Mouse (Mus musculus): ENCODE data around the gene Plp2. TPM values are rescaled to one million over a fixed set of nuclear protein-coding genes. Genes with fewer than 3 reads are reported as not detected.

The Plp2 gene
- polyA plus RNA-seq, 1 experiment from 2014 or later, result 171 TPM

DNA sequence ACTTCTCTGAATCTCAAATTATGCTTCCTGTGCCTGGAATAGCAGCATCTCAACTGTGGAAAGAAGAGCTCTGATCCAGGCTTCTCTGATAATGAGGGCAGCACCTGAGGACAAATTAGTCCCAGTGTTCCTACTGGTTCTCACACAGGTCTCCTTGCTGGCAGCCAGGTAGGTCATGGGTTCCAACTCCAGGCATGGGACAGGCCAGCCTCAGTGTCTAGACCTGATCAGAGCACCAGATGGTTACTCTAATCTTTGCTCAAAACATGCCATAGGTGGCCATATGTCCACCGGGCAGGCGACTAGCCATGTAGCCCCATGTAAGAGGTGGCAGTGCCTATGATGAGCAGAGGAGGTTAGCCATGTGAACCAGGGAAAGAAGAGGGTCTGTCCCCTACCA lies 17.1 kb upstream of the Plp2 start:
- WGBS (ENCODE audit: insufficient replicate concordance), result 79% methylated on average over 2 of the region's 2 CpGs
- ATAC-seq (replicated peaks; ENCODE audit: insufficient number of reproducible peaks, low FRiP score, low TSS enrichment), result no peak

DNA sequence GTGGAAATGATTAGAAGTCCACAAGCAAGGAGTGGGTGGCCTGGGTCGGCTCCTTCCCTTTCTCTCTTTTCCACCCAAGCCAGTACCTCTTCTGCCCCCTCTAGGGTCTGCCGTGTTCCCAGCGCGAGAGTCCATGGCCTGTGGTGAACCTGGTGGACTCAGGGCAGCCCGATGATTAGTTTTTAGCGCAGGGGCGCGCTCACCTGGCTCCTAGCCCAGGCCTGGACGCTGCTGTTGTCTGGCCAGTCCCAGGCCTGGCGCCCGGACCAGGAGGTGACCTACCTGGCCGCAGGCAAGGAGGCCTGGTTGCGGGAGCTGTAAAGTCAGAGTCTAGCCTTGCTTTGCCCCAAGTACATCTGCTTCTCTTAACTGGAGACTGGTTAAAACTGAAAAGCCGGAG lies 9.7 kb upstream of the Plp2 start, which contains the start of gene Magix:
Magix (minus strand) TSS at position 388 of the 400 bp plus-strand sequence.
- Histone ChIP-seq H3K4me1 (ENCODE audit: control insufficient read depth, insufficient read depth, low read length) (no peaks in the 10 kb centered on the region), H3K9ac (ENCODE audit: low read depth, low read length) (no peak within 1 kb of the TSS), H3K9me3 (replicated peaks; ENCODE audit: control insufficient read depth, low read length) (no peaks in the 10 kb centered on the region), H3K4me2 (peak within 1 kb of the TSS; percentile 58), H3K4me3 (ENCODE audit: low read depth, low read length) (peak within 1 kb of the TSS; percentile 32), H3K27ac (ENCODE audit: low read depth, low read length) (no peak within 1 kb of the TSS), H3K36me3 (ENCODE audit: control insufficient read depth, insufficient read depth, low read length) (no peaks in the 10 kb centered on the region), H3K27me3 (ENCODE audit: control insufficient read depth, insufficient read depth, low read length) (no peaks in the 10 kb centered on the region)
- no peak for ATAC-seq (replicated peaks; ENCODE audit: insufficient number of reproducible peaks, low FRiP score, low TSS enrichment)
- 64% methylated on average over 14 of the region's 14 CpGs for WGBS (ENCODE audit: insufficient replicate concordance)

More for the DNA sequence above, 17.1 kb upstream of the Plp2 start:
- H3K9ac ChIP-seq (ENCODE audit: low read depth, low read length), result no peak overlapping the region
- H3K27ac ChIP-seq (ENCODE audit: low read depth, low read length), result no peak overlapping the region
- no peak overlapping the region for H3K4me3 ChIP-seq (ENCODE audit: low read depth, low read length)
- no peak overlapping the region for H3K4me2 ChIP-seq
- no peaks in the 10 kb centered on the region for H3K27me3 ChIP-seq (ENCODE audit: control insufficient read depth, insufficient read depth, low read length)
- no peaks in the 10 kb centered on the region for H3K9me3 ChIP-seq (replicated peaks; ENCODE audit: control insufficient read depth, low read length)
- no peaks in the 10 kb centered on the region for H3K36me3 ChIP-seq (ENCODE audit: control insufficient read depth, insufficient read depth, low read length)
- H3K4me1 ChIP-seq (ENCODE audit: control insufficient read depth, insufficient read depth, low read length), result no peaks in the 10 kb centered on the region

DNA sequence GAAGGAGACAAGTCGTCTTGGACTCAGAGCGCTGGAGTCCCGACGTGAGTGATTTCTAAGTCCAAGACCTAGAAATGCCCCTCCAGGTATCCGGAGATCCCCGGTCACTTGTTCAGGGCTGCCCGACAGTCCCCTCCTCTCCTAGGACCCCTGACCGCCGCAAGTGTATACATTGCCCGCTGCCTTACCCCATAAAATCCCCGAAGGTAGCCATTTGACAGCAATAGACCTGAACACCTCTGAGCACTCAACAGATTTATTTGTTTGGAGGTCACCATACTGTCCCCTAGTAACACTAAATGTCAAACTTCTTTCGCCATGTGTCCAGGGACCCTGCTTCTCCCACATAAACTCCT lies 8.8 kb upstream of the Plp2 start:
- no peaks in the 10 kb centered on the region for H3K27me3 ChIP-seq (ENCODE audit: control insufficient read depth, insufficient read depth, low read length)
- H3K4me1 ChIP-seq (ENCODE audit: control insufficient read depth, insufficient read depth, low read length), result no peaks in the 10 kb centered on the region
- H3K4me2 ChIP-seq, result peak overlapping the region; percentile 58
- H3K27ac ChIP-seq (ENCODE audit: low read depth, low read length), result no peak overlapping the region
- H3K36me3 ChIP-seq (ENCODE audit: control insufficient read depth, insufficient read depth, low read length), result no peaks in the 10 kb centered on the region
- WGBS (ENCODE audit: insufficient replicate concordance), result 18% methylated on average over 12 of the region's 12 CpGs
- H3K9ac ChIP-seq (ENCODE audit: low read depth, low read length), result no peak overlapping the region
- peak overlapping the region; percentile 32 for H3K4me3 ChIP-seq (ENCODE audit: low read depth, low read length)
- ATAC-seq (replicated peaks; ENCODE audit: insufficient number of reproducible peaks, low FRiP score, low TSS enrichment), result 0 out of 2 replicates have a peak, but pooled peaks have one; percentile 4
- no peaks in the 10 kb centered on the region for H3K9me3 ChIP-seq (replicated peaks; ENCODE audit: control insufficient read depth, low read length)

DNA sequence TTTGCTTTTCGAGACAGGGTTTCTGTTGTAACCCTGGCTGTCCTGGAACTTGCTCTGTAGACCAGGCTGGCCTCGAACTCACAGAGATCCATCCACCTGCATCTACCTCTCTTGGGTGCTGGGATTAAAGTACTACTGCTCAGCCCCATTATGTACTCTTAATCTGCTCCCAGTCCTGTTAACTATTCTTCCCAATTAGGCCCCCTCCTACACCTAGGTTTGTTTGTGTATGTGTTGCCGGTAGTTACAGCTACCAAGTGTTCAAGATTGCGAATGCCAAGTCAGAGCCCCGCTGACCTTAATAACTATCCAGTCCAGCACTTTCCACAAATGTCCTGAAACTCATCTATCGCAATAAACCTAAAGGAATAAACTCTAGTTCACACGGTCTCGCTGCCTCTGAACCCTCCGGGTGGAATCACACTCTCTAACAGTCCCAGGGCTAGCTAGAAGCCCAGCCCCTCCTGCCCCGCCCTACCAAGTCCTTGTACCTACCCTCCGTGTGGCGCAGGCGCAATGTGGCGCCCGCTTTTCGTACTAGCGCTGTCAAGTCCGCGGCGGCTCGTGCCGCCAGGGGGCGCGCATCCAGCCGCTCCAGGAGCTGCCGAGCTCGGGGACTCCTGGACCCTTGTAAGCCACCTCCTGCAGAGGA lies 8.3 kb upstream of the Plp2 start:
- peak overlapping the region; percentile 40; the same call in 1 of the 2 replicates for H3K9ac ChIP-seq (ENCODE audit: low read depth, low read length)
- no peaks in the 10 kb centered on the region for H3K36me3 ChIP-seq (ENCODE audit: control insufficient read depth, insufficient read depth, low read length)
- no peaks in the 10 kb centered on the region for H3K9me3 ChIP-seq (replicated peaks; ENCODE audit: control insufficient read depth, low read length)
- H3K27ac ChIP-seq (ENCODE audit: low read depth, low read length), result no peak overlapping the region
- H3K4me3 ChIP-seq (ENCODE audit: low read depth, low read length), result peak overlapping the region; percentile 32
- no peaks in the 10 kb centered on the region for H3K4me1 ChIP-seq (ENCODE audit: control insufficient read depth, insufficient read depth, low read length)
- WGBS (ENCODE audit: insufficient replicate concordance), result 16% methylated on average over 27 of the region's 27 CpGs
- peak; percentile 89 for ATAC-seq (replicated peaks; ENCODE audit: insufficient number of reproducible peaks, low FRiP score, low TSS enrichment)
- H3K27me3 ChIP-seq (ENCODE audit: control insufficient read depth, insufficient read depth, low read length), result no peaks in the 10 kb centered on the region
- peak overlapping the region; percentile 58 for H3K4me2 ChIP-seq

DNA sequence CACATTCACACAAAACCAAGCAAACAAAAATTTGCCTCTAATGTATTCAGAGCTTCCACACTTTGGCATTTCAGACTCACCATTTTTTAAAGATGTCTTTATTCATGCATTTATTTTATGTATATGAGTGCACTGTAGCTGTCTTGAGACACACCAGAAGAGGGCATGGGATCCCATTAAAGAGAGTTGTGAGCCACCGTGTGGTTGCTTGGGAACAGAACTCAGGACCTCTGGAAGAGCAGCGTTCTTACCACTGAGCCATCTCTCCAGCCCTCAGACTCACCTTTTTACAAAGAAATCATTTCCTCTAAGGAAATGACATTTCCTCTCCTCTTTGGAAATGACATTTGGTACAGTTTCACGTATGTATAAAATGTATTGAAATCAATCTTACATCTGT lies 7.8 kb upstream of the Plp2 start:
- Histone ChIP-seq H3K4me2 (no peak overlapping the region), H3K36me3 (ENCODE audit: control insufficient read depth, insufficient read depth, low read length) (no peaks in the 10 kb centered on the region), H3K4me1 (ENCODE audit: control insufficient read depth, insufficient read depth, low read length) (no peaks in the 10 kb centered on the region), H3K27me3 (ENCODE audit: control insufficient read depth, insufficient read depth, low read length) (no peaks in the 10 kb centered on the region), H3K4me3 (ENCODE audit: low read depth, low read length) (no peak overlapping the region), H3K27ac (ENCODE audit: low read depth, low read length) (no peak overlapping the region), H3K9ac (ENCODE audit: low read depth, low read length) (no peak overlapping the region), H3K9me3 (replicated peaks; ENCODE audit: control insufficient read depth, low read length) (no peaks in the 10 kb centered on the region)
- WGBS (ENCODE audit: insufficient replicate concordance), result 40% methylated on average over 3 of the region's 3 CpGs
- ATAC-seq (replicated peaks; ENCODE audit: insufficient number of reproducible peaks, low FRiP score, low TSS enrichment), result no peak

DNA sequence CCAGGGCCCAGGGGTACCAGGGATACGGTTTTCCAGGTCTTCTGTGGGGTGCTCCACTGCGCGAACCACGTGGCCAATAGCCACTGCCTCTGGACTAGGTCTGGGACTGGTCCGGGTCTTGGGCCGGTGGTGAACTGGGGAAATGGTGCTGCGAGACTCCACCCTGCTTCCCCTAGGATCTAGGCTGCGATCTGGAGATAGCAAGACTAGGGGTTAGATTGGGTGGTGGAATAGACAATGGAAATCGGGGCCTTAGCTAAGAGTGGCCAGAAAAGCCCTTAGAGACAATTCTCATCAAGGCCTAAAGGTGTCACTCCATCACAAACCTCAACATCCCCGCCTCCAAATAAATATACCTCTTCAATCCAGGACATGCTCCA lies 3.8 kb upstream of the Plp2 start:
- Histone ChIP-seq H3K9me3 (replicated peaks; ENCODE audit: control insufficient read depth, low read length) (no peaks in the 10 kb centered on the region), H3K36me3 (ENCODE audit: control insufficient read depth, insufficient read depth, low read length) (no peaks in the 10 kb centered on the region), H3K4me2 (peak overlapping the region; percentile 65), H3K27ac (ENCODE audit: low read depth, low read length) (peak overlapping the region; percentile 6; the same call in 1 of the 2 replicates), H3K4me3 (ENCODE audit: low read depth, low read length) (peak overlapping the region; percentile 36), H3K4me1 (ENCODE audit: control insufficient read depth, insufficient read depth, low read length) (peaks cover 5% of the 10 kb centered on the region; the same call in 1 of the 2 replicates), H3K27me3 (ENCODE audit: control insufficient read depth, insufficient read depth, low read length) (no peaks in the 10 kb centered on the region), H3K9ac (ENCODE audit: low read depth, low read length) (peak overlapping the region; percentile 52; the same call in 1 of the 2 replicates)
- ATAC-seq (replicated peaks; ENCODE audit: insufficient number of reproducible peaks, low FRiP score, low TSS enrichment), result no peak
- WGBS (ENCODE audit: insufficient replicate concordance), result 34% methylated on average over 10 of the region's 10 CpGs

DNA sequence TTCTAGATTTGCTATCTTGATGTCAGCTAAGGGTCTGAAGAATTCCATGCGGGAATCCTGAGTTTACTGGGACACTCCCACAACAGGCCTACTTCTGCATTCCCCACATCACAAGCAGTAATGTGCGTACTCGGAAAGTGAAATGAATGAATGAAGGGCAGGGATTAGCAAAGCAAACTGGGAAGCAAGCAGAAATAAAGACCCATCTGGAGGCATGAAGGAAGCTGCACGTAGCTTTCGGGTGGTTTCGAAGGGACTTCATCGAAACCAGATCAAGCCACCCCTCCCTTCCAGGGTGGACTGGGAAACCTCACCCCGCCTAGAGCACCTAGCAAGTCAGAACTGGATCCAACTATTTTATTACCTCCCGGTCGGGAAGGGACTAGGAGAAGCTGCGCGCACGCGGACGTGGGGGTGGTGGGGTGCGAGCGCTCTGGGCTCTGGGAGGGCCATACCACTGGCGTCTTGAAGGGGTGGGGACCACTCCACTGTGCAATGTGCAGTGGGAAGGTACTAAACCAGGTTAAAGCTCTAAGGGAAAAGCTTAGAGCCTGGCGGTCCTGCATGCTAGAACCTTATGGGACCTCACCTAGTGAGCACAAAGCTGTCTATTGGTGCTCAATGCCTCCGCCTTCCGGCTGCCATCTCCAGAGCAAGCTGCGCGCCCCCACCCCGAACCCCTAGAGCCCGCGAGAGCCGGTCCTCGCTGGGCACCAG lies 3.3 kb upstream of the Plp2 start:
- Histone ChIP-seq H3K4me1 (ENCODE audit: control insufficient read depth, insufficient read depth, low read length) (peaks cover 5% of the 10 kb centered on the region; the same call in 1 of the 2 replicates), H3K9me3 (replicated peaks; ENCODE audit: control insufficient read depth, low read length) (no peaks in the 10 kb centered on the region), H3K36me3 (ENCODE audit: control insufficient read depth, insufficient read depth, low read length) (no peaks in the 10 kb centered on the region), H3K9ac (ENCODE audit: low read depth, low read length) (peak overlapping the region; percentile 52; the same call in 1 of the 2 replicates), H3K27me3 (ENCODE audit: control insufficient read depth, insufficient read depth, low read length) (no peaks in the 10 kb centered on the region), H3K4me2 (peak overlapping the region; percentile 65), H3K27ac (ENCODE audit: low read depth, low read length) (peak overlapping the region; percentile 6; the same call in 1 of the 2 replicates), H3K4me3 (ENCODE audit: low read depth, low read length) (peak overlapping the region; percentile 36)
- ATAC-seq (replicated peaks; ENCODE audit: insufficient number of reproducible peaks, low FRiP score, low TSS enrichment), result no peak; the same call in 1 of the 2 replicates
- 24% methylated on average over 28 of the region's 28 CpGs for WGBS (ENCODE audit: insufficient replicate concordance)

DNA sequence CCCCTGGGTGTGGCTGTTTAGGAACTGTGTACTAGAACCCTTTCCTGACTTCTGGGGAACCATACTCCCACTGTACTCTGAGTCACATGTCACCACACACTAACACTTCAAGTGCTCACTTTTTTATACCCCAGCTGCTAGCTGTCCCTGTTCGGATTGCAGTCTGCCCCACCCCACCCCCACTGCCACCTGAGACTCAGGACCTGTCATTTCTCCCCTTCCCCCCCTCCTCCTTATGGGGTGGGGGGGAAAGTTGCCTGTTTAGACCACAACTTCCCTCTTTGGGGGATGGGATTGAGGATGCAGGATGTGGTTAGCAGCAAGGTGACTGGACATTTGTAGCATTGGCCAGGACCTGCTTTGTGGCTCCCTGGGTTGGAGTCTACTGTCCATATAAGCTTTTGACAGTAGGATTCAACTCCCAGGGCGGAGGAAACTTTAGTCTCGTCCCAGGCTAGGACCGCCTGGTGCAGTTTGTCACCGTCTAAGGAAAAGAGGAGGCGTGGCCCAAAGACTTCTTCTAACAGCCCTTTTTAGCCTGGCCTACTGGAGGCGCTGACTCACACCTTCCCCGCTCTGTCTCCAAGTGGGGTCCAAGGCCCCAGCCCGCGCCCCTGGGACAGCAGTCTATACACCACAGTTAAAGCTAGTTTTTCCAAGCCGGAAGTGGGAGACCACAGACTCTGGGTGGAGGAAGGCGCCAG lies 2.5 kb upstream of the Plp2 start:
- Histone ChIP-seq H3K4me3 (ENCODE audit: low read depth, low read length) (peak overlapping the region; percentile 36), H3K9ac (ENCODE audit: low read depth, low read length) (no peak overlapping the region)
- ATAC-seq (replicated peaks; ENCODE audit: insufficient number of reproducible peaks, low FRiP score, low TSS enrichment), result no peak

More for the DNA sequence above, 2.5 kb upstream of the Plp2 start:
- WGBS (ENCODE audit: insufficient replicate concordance), result 14% methylated on average over 12 of the region's 12 CpGs
- Histone ChIP-seq H3K4me1 (ENCODE audit: control insufficient read depth, insufficient read depth, low read length) (peaks cover 5% of the 10 kb centered on the region; the same call in 1 of the 2 replicates), H3K27ac (ENCODE audit: low read depth, low read length) (no peak overlapping the region), H3K9me3 (replicated peaks; ENCODE audit: control insufficient read depth, low read length) (no peaks in the 10 kb centered on the region), H3K27me3 (ENCODE audit: control insufficient read depth, insufficient read depth, low read length) (no peaks in the 10 kb centered on the region), H3K4me2 (peak overlapping the region; percentile 65), H3K36me3 (ENCODE audit: control insufficient read depth, insufficient read depth, low read length) (no peaks in the 10 kb centered on the region)

Data from heart, embryonic 11.5 days (tissue).